Mouse (Mus musculus) lung, postnatal 0 days (tissue): Measurements from ENCODE around the gene Lbh. TPM values are rescaled to one million over a fixed set of nuclear protein-coding genes. Genes with fewer than 3 reads are reported as not detected.

Source experiments
- ATAC-seq: fragments of 200-750 bp; cut with Nextera tagmentation; 2 replicates; pipeline ENCODE4 v1.8.0; 2017; ENCODE audit warnings: moderate library complexity
- DNase-seq: peaks from one replicate; pipeline ENCODE4 v3.0.0-alpha.2; 2016; ENCODE audit warnings: low spot score
- H3K27ac ChIP-seq: fragments of 300-500 bp; sonication (generic); 2 replicates; pipeline ENCODE4 v1.5.1; 2014; ENCODE audit warnings: antibody characterized with exemption, mild to moderate bottlenecking, low read length, mixed read lengths
- H3K27me3 ChIP-seq: fragments of 300-500 bp; sonication (generic); replicated peaks from 2 replicates; pipeline ENCODE4 v1.6.1; 2014; ENCODE audit warnings: low read length, mixed read lengths; ENCODE audit not compliant: insufficient read depth
- H3K36me3 ChIP-seq: fragments of 300-500 bp; sonication (generic); 2 replicates; pipeline ENCODE4 v1.6.1; 2014; ENCODE audit warnings: low read length, mixed read lengths; ENCODE audit not compliant: insufficient read depth
- H3K4me1 ChIP-seq: fragments of 300-500 bp; sonication (generic); 2 replicates; pipeline ENCODE4 v1.6.1; 2014; ENCODE audit warnings: antibody characterized with exemption, low read depth, low read length, mixed read lengths; ENCODE audit not compliant: insufficient read depth
- H3K4me2 ChIP-seq: fragments of 300-500 bp; sonication (generic); replicated peaks from 2 replicates; pipeline ENCODE4 v1.6.1; 2014; ENCODE audit warnings: low read depth, mild to moderate bottlenecking, low read length, moderate library complexity, mixed read lengths
- H3K4me3 ChIP-seq: fragments of 300-500 bp; sonication (generic); 2 replicates; pipeline ENCODE4 v1.5.1; 2014; ENCODE audit warnings: low read depth, low read length
- H3K9ac ChIP-seq: fragments of 300-500 bp; sonication (generic); replicated peaks from 2 replicates; pipeline ENCODE4 v1.6.1; 2014; ENCODE audit warnings: low read depth, mild to moderate bottlenecking
- H3K9me3 ChIP-seq: fragments of 300-500 bp; sonication (generic); 2 replicates; pipeline ENCODE4 v1.6.1; 2016; ENCODE audit warnings: low read length, mixed read lengths
- CTCF ChIP-seq: IDR thresholded peaks from 2 replicates; pipeline ENCODE4 v1.5.1; 2016; ENCODE audit warnings: antibody characterized with exemption, mild to moderate bottlenecking
- EP300 ChIP-seq: IDR thresholded peaks from 2 replicates; pipeline ENCODE4 v1.6.1; 2016; ENCODE audit warnings: antibody characterized with exemption, mild to moderate bottlenecking, control low read depth
- WGBS: fragments of 180-500 bp; shearing (Covaris S2); extraction: QIAGEN DNeasy Blood & Tissue Kit; methylation state at CpG from one replicate; pipeline ENCODE4 v1.1.7; 2014; 5-methylcytosine and 5-hydroxymethylcytosine counted together
- polyA plus RNA-seq: library from polyadenylated mRNA; unstranded; fragments of >200 nt; fragmentation: Nextera tagmentation; extraction: Ambion mirVana; gene quantifications from 2 replicates; pipeline ENCODE4 v1.2.1, GENCODE M21; 2015

Gene Lbh
- polyA plus RNA-seq, 1 experiment from 2014 or later, result 16.2 TPM

- Histone ChIP-seq H3K4me1 (no peaks in the 10 kb centered on the region), H3K9me3 (no peaks in the 10 kb centered on the region), H3K4me2 (peak overlapping the region; percentile 83), H3K36me3 (no peaks in the 10 kb centered on the region), H3K27me3 (no peaks in the 10 kb centered on the region), H3K27ac (peak overlapping the region; percentile 85), H3K9ac (peak overlapping the region; percentile 90), H3K4me3 (peak overlapping the region; percentile 65)
- ATAC-seq (peak; percentile 23), DNase-seq (no peak)
- TF ChIP-seq CTCF (peak; percentile 23), EP300 (no peak)
- WGBS, result under 1% methylated on average over 51 of the region's 54 CpGs
Measured at GRCm38 (mm10) chr17:72918571-72919541, 751 bp downstream of the Lbh start.

GRCm38 (mm10) chr17:72919641-72920040, 1.5 kb downstream of the Lbh start:
- Histone ChIP-seq H3K4me2 (peak overlapping the region; percentile 83), H3K27ac (peak overlapping the region; percentile 85), H3K27me3 (no peaks in the 10 kb centered on the region), H3K9me3 (no peaks in the 10 kb centered on the region), H3K4me3 (peak overlapping the region; percentile 65), H3K9ac (peak overlapping the region; percentile 90), H3K36me3 (no peaks in the 10 kb centered on the region), H3K4me1 (no peaks in the 10 kb centered on the region)
- no peak for DNase-seq
- TF ChIP-seq CTCF (no peak), EP300 (no peak)
- WGBS, result 34% methylated on average over 3 of the region's 3 CpGs
- no peak for ATAC-seq

- peak overlapping the region; percentile 50 for H3K4me2 ChIP-seq
- no peaks in the 10 kb centered on the region for H3K9me3 ChIP-seq
- WGBS, result 30% methylated on average over 2 of the region's 2 CpGs
- H3K36me3 ChIP-seq, result no peaks in the 10 kb centered on the region
- TF ChIP-seq CTCF (no peak), EP300 (no peak)
- ATAC-seq (no peak), DNase-seq (no peak)
- H3K27me3 ChIP-seq, result no peaks in the 10 kb centered on the region
- 0 out of 2 replicates have a peak, but pooled peaks cover 2% of the 10 kb centered on the region for H3K4me1 ChIP-seq
- H3K9ac ChIP-seq, result peak overlapping the region; percentile 20; the same call in 1 of the 2 replicates
- H3K27ac ChIP-seq, result peak overlapping the region; percentile 58
- peak overlapping the region; percentile 31 for H3K4me3 ChIP-seq
Measured at GRCm38 (mm10) chr17:72920430-72920829, 2.3 kb downstream of the Lbh start.

GRCm38 (mm10) chr17:72920971-72921370, 2.9 kb downstream of the Lbh start:
- Histone ChIP-seq H3K27me3 (no peaks in the 10 kb centered on the region), H3K36me3 (no peaks in the 10 kb centered on the region; the same call in 1 of the 2 replicates), H3K4me3 (peak overlapping the region; percentile 31), H3K4me1 (peaks cover 6% of the 10 kb centered on the region; the same call in 1 of the 2 replicates), H3K4me2 (peak overlapping the region; percentile 50), H3K9ac (no peak overlapping the region), H3K27ac (peak overlapping the region; percentile 58; the same call in 1 of the 2 replicates), H3K9me3 (no peaks in the 10 kb centered on the region)
- no peak for ATAC-seq
- no peak for TF ChIP-seq EP300
- no peak for TF ChIP-seq CTCF
- 48% methylated on average over 8 of the region's 9 CpGs for WGBS
- DNase-seq, result no peak

- Histone ChIP-seq H3K4me1 (peaks cover 6% of the 10 kb centered on the region; the same call in 1 of the 2 replicates), H3K27ac (peak overlapping the region; percentile 17; the same call in 1 of the 2 replicates), H3K27me3 (no peaks in the 10 kb centered on the region), H3K4me2 (peak overlapping the region; percentile 50), H3K9me3 (no peaks in the 10 kb centered on the region), H3K9ac (peak overlapping the region; percentile 12; the same call in 1 of the 2 replicates), H3K4me3 (peak overlapping the region; percentile 31), H3K36me3 (no peaks in the 10 kb centered on the region; the same call in 1 of the 2 replicates)
- TF ChIP-seq EP300, result no peak
- 0 out of 2 replicates have a peak, but pooled peaks have one; percentile 20 for TF ChIP-seq CTCF
- no peak for ATAC-seq
- 67% methylated on average over 5 of the region's 5 CpGs for WGBS
- no peak for DNase-seq
Measured at GRCm38 (mm10) chr17:72922206-72922605, 4.1 kb downstream of the Lbh start.

- Histone ChIP-seq H3K9ac (no peak overlapping the region), H3K4me1 (peaks cover 6% of the 10 kb centered on the region; the same call in 1 of the 2 replicates), H3K4me3 (peak overlapping the region; percentile 31), H3K9me3 (no peaks in the 10 kb centered on the region), H3K36me3 (no peaks in the 10 kb centered on the region; the same call in 1 of the 2 replicates), H3K4me2 (peak overlapping the region; percentile 50), H3K27me3 (no peaks in the 10 kb centered on the region), H3K27ac (peak overlapping the region; percentile 17; the same call in 1 of the 2 replicates)
- whole genome bisulfite sequencing, result 79% methylated on average over 4 of the region's 4 CpGs
- DNase-seq (no peak), ATAC-seq (no peak)
- no peak for TF ChIP-seq CTCF
- TF ChIP-seq EP300, result no peak
Measured at GRCm38 (mm10) chr17:72923283-72923682, 5.2 kb downstream of the Lbh start.
